Mouse (Mus musculus) forebrain, embryonic 16.5 days (tissue): ENCODE results near the gene Spag7. TPM values are rescaled to one million over a fixed set of nuclear protein-coding genes. Genes with fewer than 3 reads are reported as not detected.
A peak's percentile ranks its signal among the peaks of the same experiment; 100 is the strongest.

Source experiments
- ATAC-seq: fragments of 200-750 bp; cut with Nextera tagmentation; 2 replicates; pipeline ENCODE4 v1.8.0; 2017; ENCODE audit warnings: mild to moderate bottlenecking, moderate library complexity
- H3K27ac ChIP-seq: fragments of 300-500 bp; sonication (generic); 2 replicates; pipeline ENCODE4 v1.5.1; 2014; ENCODE audit warnings: low read length, control low read depth
- H3K27me3 ChIP-seq: fragments of 300-500 bp; sonication (generic); replicated peaks from 2 replicates; pipeline ENCODE4 v1.6.1; 2014; ENCODE audit warnings: low read length; ENCODE audit not compliant: control insufficient read depth, insufficient read depth
- H3K36me3 ChIP-seq: fragments of 300-500 bp; sonication (generic); 2 replicates; pipeline ENCODE4 v1.6.1; 2014; ENCODE audit not compliant: control insufficient read depth, insufficient read depth
- H3K4me1 ChIP-seq: fragments of 300-500 bp; sonication (generic); replicated peaks from 2 replicates; pipeline ENCODE4 v1.6.1; 2014; ENCODE audit warnings: low read length; ENCODE audit not compliant: control insufficient read depth, insufficient read depth
- H3K4me2 ChIP-seq: fragments of 300-500 bp; sonication (generic); 2 replicates; pipeline ENCODE4 v1.6.1; 2014; ENCODE audit warnings: mild to moderate bottlenecking, low read length, control low read depth
- H3K4me3 ChIP-seq: fragments of 300-500 bp; sonication (generic); replicated peaks from 2 replicates; pipeline ENCODE4 v1.5.1; 2014; ENCODE audit warnings: mild to moderate bottlenecking, low read length, control low read depth
- H3K9ac ChIP-seq: fragments of 300-500 bp; sonication (generic); replicated peaks from 2 replicates; pipeline ENCODE4 v1.6.1; 2014; ENCODE audit warnings: low read depth, low read length, control low read depth
- H3K9me3 ChIP-seq: fragments of 300-500 bp; sonication (generic); 2 replicates; pipeline ENCODE4 v1.6.1; 2016; ENCODE audit warnings: low read length; ENCODE audit not compliant: control insufficient read depth
- WGBS: fragments of 180-500 bp; shearing (Covaris S2); extraction: QIAGEN DNeasy Blood & Tissue Kit; methylation state at CpG from one replicate; pipeline ENCODE4 v1.1.7; 2014; 5-methylcytosine and 5-hydroxymethylcytosine counted together
- polyA plus RNA-seq: library from polyadenylated mRNA; unstranded; fragments of >200 nt; fragmentation: Nextera tagmentation; extraction: Ambion mirVana; gene quantifications from 2 replicates; pipeline ENCODE4 v1.2.1, GENCODE M21; 2015

The Spag7 gene
- polyA plus RNA-seq, 1 experiment from 2014 or later, result 146 TPM

DNA sequence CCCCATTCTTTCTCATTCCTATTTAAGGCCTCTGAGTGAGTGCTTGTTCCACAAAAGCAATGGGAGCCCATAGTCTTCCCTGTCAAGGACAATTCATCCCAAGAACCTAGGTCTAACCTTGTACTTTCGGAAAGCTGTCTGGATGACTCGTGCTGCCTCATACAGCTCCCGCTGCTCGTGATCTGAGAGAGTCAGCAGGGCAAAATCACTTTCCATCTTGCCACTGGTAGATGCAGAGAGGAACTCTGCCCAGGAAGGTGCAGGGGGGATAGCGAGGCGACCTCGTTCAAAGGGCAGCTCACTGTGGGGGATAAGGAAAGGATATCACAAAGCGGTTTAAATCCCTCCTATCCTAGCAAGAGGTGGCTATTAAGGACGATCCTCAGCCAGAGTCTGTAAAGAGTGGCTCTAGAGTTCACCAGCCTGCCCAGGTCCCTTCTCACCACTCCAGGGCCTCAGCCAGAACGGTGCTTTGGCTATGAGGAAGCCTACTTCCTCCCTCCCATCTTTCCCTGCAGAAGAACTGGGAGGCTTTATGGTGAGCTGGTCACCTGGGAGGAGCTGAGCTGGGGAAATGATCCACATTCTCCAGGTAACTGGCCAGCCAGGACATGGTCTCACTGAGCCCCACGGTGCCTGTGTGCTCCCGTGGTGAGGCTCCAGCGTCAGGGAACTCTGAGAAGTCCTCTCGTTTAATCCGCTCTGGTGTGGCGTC is 2.3 kb upstream of the Spag7 start:
- H3K36me3 ChIP-seq, result no peaks in the 10 kb centered on the region; the same call in 1 of the 2 replicates
- H3K4me1 ChIP-seq, result peaks cover 24% of the 10 kb centered on the region
- ATAC-seq, result no peak
- H3K27ac ChIP-seq, result no peak overlapping the region
- no peak overlapping the region for H3K4me3 ChIP-seq
- H3K9me3 ChIP-seq, result no peaks in the 10 kb centered on the region
- WGBS, result 81% methylated on average over 16 of the region's 16 CpGs
- H3K9ac ChIP-seq, result no peak overlapping the region
- H3K4me2 ChIP-seq, result no peak overlapping the region
- H3K27me3 ChIP-seq, result no peaks in the 10 kb centered on the region

- peak overlapping the region; percentile 97 for H3K27ac ChIP-seq
- H3K9me3 ChIP-seq, result no peaks in the 10 kb centered on the region
- H3K4me2 ChIP-seq, result peak overlapping the region; percentile 85
- H3K9ac ChIP-seq, result peak overlapping the region; percentile 63
- no peak for ATAC-seq
- no peaks in the 10 kb centered on the region; the same call in 1 of the 2 replicates for H3K36me3 ChIP-seq
- WGBS, result 38% methylated on average over 14 of the region's 14 CpGs
- peaks cover 24% of the 10 kb centered on the region for H3K4me1 ChIP-seq
- H3K4me3 ChIP-seq, result peak overlapping the region; percentile 66
- H3K27me3 ChIP-seq, result no peaks in the 10 kb centered on the region
Measured at GRCm38 (mm10) chr11:70670483-70670882, 1.3 kb upstream of the Spag7 start.

DNA sequence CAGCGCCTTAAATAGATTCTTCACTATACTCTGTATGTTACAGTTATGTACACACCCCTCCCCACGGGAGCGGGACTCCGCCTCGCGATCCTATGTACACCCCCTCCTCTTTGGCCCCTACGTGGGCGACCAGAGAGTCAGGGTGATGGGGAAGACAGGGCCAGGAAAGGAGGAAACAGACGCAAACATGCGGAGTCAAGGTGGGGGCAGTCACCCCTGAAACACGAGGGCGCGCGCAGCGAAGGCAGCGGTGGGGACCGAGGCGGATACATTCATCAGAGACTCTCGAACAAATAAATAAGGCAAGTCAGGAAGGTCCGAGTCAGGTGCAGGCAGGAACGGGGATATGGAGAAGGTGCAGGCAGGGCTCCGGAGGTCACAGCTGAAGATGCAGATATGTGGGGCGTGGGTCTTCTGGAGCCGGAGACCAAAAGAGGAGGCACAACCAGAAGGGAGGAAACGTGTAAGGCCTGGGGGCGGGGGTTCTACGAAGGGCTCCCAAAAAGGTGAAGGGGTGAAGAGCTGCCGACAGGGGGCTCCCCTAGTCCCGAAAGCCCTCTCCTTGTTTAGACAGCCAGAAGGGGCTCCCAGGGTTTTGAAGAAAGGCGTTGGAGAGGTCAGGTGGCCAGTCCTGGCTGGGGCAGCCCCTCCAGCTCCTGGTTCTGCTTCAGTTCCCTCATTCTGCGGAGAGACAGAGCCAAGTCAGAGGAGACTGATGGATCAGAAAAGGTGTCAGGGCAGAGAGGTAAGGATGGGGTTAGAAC is 548 bp upstream of the Spag7 start:
- Histone ChIP-seq H3K4me2 (peak overlapping the region; percentile 85), H3K9ac (peak overlapping the region; percentile 63), H3K4me3 (peak overlapping the region; percentile 66), H3K4me1 (peaks cover 24% of the 10 kb centered on the region), H3K27me3 (no peaks in the 10 kb centered on the region), H3K27ac (peak overlapping the region; percentile 97), H3K36me3 (peaks cover 5% of the 10 kb centered on the region), H3K9me3 (no peaks in the 10 kb centered on the region)
- peak; percentile 26 for ATAC-seq
- 0% methylated on average over 31 of the region's 31 CpGs for WGBS

DNA sequence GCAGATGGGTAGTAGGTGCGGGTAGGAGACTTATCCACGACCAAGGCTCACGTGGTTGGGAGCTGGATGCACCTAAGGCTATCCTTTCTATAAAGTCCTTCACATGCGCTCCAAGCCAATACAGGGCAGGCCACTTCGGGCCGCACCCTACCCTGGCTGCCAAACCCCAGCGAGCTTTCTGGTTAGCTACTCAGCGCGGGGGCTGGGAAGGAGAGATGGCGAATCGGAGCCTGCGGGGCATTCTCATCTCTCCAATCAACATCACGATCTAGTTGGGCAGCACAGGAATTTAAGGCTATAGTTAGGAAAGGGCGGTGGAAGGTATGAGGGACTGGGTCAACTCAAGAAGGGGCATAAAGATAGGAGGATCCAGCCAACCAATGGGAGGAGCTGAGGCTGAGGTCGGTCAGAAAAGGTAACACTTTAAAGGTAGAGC is 863 bp downstream of the Spag7 start:
- peaks cover 15% of the 10 kb centered on the region for H3K36me3 ChIP-seq
- peak overlapping the region; percentile 66 for H3K4me3 ChIP-seq
- ATAC-seq, result peak; percentile 34
- no peaks in the 10 kb centered on the region for H3K27me3 ChIP-seq
- WGBS, result 1% methylated on average over 15 of the region's 15 CpGs
- H3K4me2 ChIP-seq, result peak overlapping the region; percentile 83
- no peaks in the 10 kb centered on the region for H3K9me3 ChIP-seq
- peaks cover 24% of the 10 kb centered on the region for H3K4me1 ChIP-seq
- peak overlapping the region; percentile 97 for H3K27ac ChIP-seq
- peak overlapping the region; percentile 56 for H3K9ac ChIP-seq

DNA sequence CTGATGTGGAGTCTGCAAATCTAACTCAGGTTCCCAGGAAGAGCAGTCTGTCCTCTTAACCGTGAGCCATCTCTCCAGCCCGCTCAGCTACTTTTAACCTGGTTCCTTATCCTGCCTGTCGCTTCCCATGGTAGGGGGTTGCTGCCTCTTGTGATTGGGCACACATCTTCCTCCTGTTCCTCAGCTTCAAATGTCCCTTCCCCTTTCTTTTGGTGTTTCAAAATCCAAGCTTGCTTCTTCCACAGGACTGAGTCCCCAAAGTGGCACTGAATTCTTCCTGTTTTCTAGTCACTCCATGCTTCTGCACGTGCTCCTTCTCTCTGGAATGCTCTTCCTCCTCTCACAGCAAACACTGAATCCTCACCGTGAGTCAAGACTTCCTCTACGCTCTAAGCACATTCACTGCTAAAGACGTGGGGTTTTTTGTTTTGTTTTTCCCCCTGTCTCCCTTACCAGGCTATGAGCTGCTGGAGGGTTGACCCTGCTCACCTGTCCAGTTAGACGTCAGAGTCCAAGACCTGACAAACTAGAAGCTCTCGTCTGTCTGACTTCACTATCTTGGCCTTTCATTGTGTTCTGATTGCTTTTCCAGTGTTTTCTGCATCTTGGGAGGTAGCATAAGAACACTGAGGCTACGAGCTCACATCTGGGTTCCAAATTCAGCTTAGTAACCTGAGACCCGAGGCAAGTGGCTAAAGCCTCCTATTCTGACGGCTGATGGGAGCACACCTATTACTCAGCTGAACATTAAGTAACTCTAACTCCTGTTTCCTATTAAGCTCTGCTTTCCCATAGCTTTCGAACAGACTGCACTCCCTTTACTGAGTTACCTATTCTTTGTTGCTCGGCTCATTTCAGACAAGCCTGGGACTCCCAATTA is 1.7 kb downstream of the Spag7 start:
- peaks cover 24% of the 10 kb centered on the region for H3K4me1 ChIP-seq
- H3K4me3 ChIP-seq, result peak overlapping the region; percentile 66
- no peaks in the 10 kb centered on the region for H3K27me3 ChIP-seq
- peak overlapping the region; percentile 97; the same call in 1 of the 2 replicates for H3K27ac ChIP-seq
- H3K9ac ChIP-seq, result peak overlapping the region; percentile 56
- H3K9me3 ChIP-seq, result no peaks in the 10 kb centered on the region
- no peak for ATAC-seq
- peaks cover 21% of the 10 kb centered on the region for H3K36me3 ChIP-seq
- 73% methylated on average over 14 of the region's 14 CpGs for whole genome bisulfite sequencing
- H3K4me2 ChIP-seq, result peak overlapping the region; percentile 83

DNA sequence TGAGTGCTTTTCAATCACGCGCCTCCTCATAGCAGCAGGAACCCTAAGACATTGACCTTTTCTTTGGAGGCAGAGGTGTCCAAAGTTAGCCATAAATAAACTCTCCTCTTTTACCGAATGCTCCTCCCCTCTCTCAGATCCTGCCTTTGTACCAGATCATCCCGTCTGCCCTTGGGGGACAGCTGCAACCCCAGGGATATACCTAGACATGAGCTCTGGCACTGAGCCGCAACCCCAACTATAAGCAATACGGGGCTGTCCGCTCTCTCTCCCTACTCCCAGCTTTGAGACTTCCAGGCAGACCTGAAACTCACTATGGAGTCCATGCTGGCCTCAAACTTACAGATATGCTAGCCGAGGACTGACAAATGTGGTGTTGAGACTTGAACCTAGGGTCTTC is 2.5 kb downstream of the Spag7 start:
- H3K36me3 ChIP-seq, result peaks cover 26% of the 10 kb centered on the region

DNA sequence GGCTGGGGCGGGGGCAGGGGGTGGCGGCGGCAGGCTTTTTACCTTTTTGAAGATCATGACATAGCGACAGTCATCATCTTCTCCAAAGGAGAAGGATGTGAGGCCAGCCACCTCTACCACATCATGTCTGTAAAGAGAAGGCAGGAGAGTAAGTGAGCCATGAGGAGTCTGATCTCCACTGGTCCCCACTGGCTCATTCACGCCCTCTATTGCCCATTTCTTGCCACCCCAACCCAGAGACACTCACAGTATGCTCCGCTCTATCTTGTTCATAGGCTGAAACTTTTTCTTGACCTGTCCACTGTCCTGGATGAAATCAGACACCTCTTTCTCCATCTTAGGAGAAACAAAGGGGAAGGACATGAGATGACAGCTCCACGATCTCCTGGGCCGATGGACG is 4.5 kb downstream of the Spag7 start:
- Histone ChIP-seq H3K27me3 (no peaks in the 10 kb centered on the region), H3K4me1 (peaks cover 11% of the 10 kb centered on the region), H3K27ac (no peak overlapping the region), H3K4me3 (no peak overlapping the region), H3K36me3 (peaks cover 26% of the 10 kb centered on the region), H3K9ac (no peak overlapping the region), H3K9me3 (no peaks in the 10 kb centered on the region), H3K4me2 (no peak overlapping the region)
- no peak for ATAC-seq
- 95% methylated on average over 9 of the region's 9 CpGs for WGBS

More for the DNA sequence above, 2.5 kb downstream of the Spag7 start:
- Histone ChIP-seq H3K9me3 (no peaks in the 10 kb centered on the region), H3K9ac (no peak overlapping the region), H3K27me3 (no peaks in the 10 kb centered on the region), H3K4me2 (no peak overlapping the region), H3K4me3 (no peak overlapping the region; the same call in 1 of the 2 replicates), H3K27ac (no peak overlapping the region), H3K4me1 (peaks cover 24% of the 10 kb centered on the region)
- WGBS, result 94% methylated on average over 8 of the region's 8 CpGs
- ATAC-seq, result no peak

- Histone ChIP-seq H3K4me1 (peaks cover 11% of the 10 kb centered on the region), H3K36me3 (peaks cover 26% of the 10 kb centered on the region), H3K27ac (no peak overlapping the region), H3K9me3 (no peaks in the 10 kb centered on the region), H3K4me3 (no peak overlapping the region), H3K4me2 (no peak overlapping the region), H3K27me3 (no peaks in the 10 kb centered on the region), H3K9ac (no peak overlapping the region)
- no peak for ATAC-seq
- WGBS, result 88% methylated on average over 6 of the region's 6 CpGs
Measured at GRCm38 (mm10) chr11:70663957-70664356, 5.3 kb downstream of the Spag7 start.

DNA sequence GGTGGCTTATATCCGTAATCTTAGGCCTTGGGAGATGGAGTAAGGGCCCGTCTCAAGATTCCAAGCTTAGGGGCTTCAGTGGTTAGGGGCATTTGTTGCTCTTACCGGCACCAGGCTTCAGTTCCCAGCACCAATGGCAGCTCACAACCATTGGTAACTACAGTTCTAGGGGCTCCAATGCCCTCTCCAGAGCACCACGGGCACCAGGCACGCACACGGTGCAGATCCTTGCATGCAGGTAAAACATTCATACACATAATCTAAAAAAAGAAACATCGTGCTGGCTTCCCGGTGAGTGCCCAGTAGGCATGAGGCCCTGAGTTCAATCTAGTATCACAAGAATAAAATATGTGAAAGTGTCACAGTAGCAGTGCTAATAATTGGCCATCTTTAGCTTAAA is 6.1 kb downstream of the Spag7 start:
- H3K27me3 ChIP-seq, result no peaks in the 10 kb centered on the region
- H3K9me3 ChIP-seq, result no peaks in the 10 kb centered on the region
- no peak for ATAC-seq
- H3K27ac ChIP-seq, result no peak overlapping the region
- no peak overlapping the region for H3K9ac ChIP-seq
- H3K4me2 ChIP-seq, result no peak overlapping the region
- no peak overlapping the region for H3K4me3 ChIP-seq
- 96% methylated on average over 8 of the region's 8 CpGs for WGBS
- peaks cover 8% of the 10 kb centered on the region for H3K4me1 ChIP-seq
- peaks cover 26% of the 10 kb centered on the region for H3K36me3 ChIP-seq
